Mouse (Mus musculus): ENCODE measurements around the gene Ndufs2. TPM values are rescaled to one million over a fixed set of nuclear protein-coding genes. Genes with fewer than 3 reads are reported as not detected.

The Ndufs2 gene
- polyA plus RNA-seq, 1 experiment from 2014 or later, result 263 TPM

GRCm38 (mm10) chr1:171232800-171233730, 18.1 kb downstream of the Ndufs2 start:
- Histone ChIP-seq H3K27ac (ENCODE audit: low read depth, low read length) (no peak overlapping the region), H3K4me2 (replicated peaks; ENCODE audit: low read depth, low read length) (no peak overlapping the region), H3K9me3 (ENCODE audit: control insufficient read depth, low read length) (no peaks in the 10 kb centered on the region), H3K27me3 (ENCODE audit: control insufficient read depth, insufficient read depth, low read length) (no peaks in the 10 kb centered on the region), H3K4me3 (ENCODE audit: low read depth, low read length) (no peak overlapping the region), H3K36me3 (ENCODE audit: control insufficient read depth, insufficient read depth, low read length) (peaks cover 8% of the 10 kb centered on the region), H3K9ac (ENCODE audit: low read depth, low read length) (no peak overlapping the region), H3K4me1 (replicated peaks; ENCODE audit: control insufficient read depth, insufficient read depth, low read length) (no peaks in the 10 kb centered on the region)
- 86% methylated on average over 12 of the region's 12 CpGs for WGBS
- no peak for ATAC-seq (ENCODE audit: low FRiP score)
- DNase-seq (ENCODE audit: low spot score), result no peak

GRCm38 (mm10) chr1:171232348-171232747, 18.8 kb downstream of the Ndufs2 start:
- H3K9ac ChIP-seq (ENCODE audit: low read depth, low read length), result no peak overlapping the region
- no peak overlapping the region for H3K4me3 ChIP-seq (ENCODE audit: low read depth, low read length)
- DNase-seq (ENCODE audit: low spot score) (no peak), ATAC-seq (ENCODE audit: low FRiP score) (no peak)
- H3K27ac ChIP-seq (ENCODE audit: low read depth, low read length), result no peak overlapping the region
- H3K36me3 ChIP-seq (ENCODE audit: control insufficient read depth, insufficient read depth, low read length), result peaks cover 6% of the 10 kb centered on the region
- H3K4me1 ChIP-seq (replicated peaks; ENCODE audit: control insufficient read depth, insufficient read depth, low read length), result no peaks in the 10 kb centered on the region
- no peaks in the 10 kb centered on the region for H3K27me3 ChIP-seq (ENCODE audit: control insufficient read depth, insufficient read depth, low read length)
- 94% methylated on average over 5 of the region's 5 CpGs for WGBS
- H3K4me2 ChIP-seq (replicated peaks; ENCODE audit: low read depth, low read length), result no peak overlapping the region
- no peaks in the 10 kb centered on the region for H3K9me3 ChIP-seq (ENCODE audit: control insufficient read depth, low read length)

GRCm38 (mm10) chr1:171231844-171232243, 19.3 kb downstream of the Ndufs2 start:
- Histone ChIP-seq H3K4me3 (ENCODE audit: low read depth, low read length) (no peak overlapping the region), H3K4me2 (replicated peaks; ENCODE audit: low read depth, low read length) (no peak overlapping the region), H3K4me1 (replicated peaks; ENCODE audit: control insufficient read depth, insufficient read depth, low read length) (no peaks in the 10 kb centered on the region), H3K27me3 (ENCODE audit: control insufficient read depth, insufficient read depth, low read length) (no peaks in the 10 kb centered on the region), H3K9me3 (ENCODE audit: control insufficient read depth, low read length) (no peaks in the 10 kb centered on the region), H3K27ac (ENCODE audit: low read depth, low read length) (no peak overlapping the region), H3K36me3 (ENCODE audit: control insufficient read depth, insufficient read depth, low read length) (peaks cover 3% of the 10 kb centered on the region), H3K9ac (ENCODE audit: low read depth, low read length) (no peak overlapping the region)
- 80% methylated on average over 4 of the region's 4 CpGs for WGBS
- DNase-seq (ENCODE audit: low spot score) (no peak), ATAC-seq (ENCODE audit: low FRiP score) (no peak)

DNA sequence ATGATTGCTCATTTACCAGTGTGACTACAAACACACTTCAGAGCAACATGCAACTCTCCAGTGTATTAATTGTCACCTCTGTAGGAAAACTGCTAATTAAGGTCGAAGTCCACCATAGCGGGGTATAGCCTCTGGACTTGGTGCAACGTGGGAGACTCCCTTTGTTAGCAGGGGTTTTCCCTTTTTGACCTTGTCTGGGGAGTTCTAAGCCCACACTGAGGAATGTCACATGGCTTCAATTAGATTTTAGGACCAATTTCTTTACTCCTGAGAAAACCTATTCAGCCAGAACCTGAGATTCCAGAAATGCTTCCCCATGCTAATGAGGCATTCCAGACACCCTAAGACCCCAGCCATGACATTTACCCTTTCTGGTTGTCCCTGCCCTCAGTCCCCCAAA, 21.0 kb downstream of the Ndufs2 start:
- WGBS, result 62% methylated on average over 3 of the region's 3 CpGs
- ATAC-seq (ENCODE audit: low FRiP score), result no peak

DNA sequence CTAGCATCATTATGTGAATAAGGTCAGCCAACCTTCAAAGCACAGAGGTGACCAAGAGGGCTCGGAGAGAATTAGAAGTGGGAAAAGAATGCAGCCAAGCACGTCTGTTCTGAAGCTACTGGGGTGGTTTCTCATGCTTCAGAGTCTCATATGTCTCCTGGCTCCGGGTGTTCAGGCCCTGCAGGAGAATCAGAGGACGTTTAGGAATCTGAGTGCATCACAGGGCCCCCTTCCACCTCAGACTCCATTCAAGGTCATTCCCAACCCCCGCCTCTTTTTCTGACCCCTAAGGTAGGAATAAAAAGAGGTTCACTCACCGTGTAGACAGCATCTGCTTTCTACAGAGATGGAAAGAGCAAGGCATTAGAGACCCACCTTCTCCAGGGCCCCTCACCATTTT, 21.4 kb downstream of the Ndufs2 start:
- Histone ChIP-seq H3K4me3 (ENCODE audit: low read depth, low read length) (no peak overlapping the region), H3K36me3 (ENCODE audit: control insufficient read depth, insufficient read depth, low read length) (no peaks in the 10 kb centered on the region; the same call in 1 of the 2 replicates), H3K27me3 (ENCODE audit: control insufficient read depth, insufficient read depth, low read length) (no peaks in the 10 kb centered on the region), H3K9me3 (ENCODE audit: control insufficient read depth, low read length) (no peaks in the 10 kb centered on the region), H3K4me1 (replicated peaks; ENCODE audit: control insufficient read depth, insufficient read depth, low read length) (no peaks in the 10 kb centered on the region), H3K27ac (ENCODE audit: low read depth, low read length) (no peak overlapping the region), H3K9ac (ENCODE audit: low read depth, low read length) (no peak overlapping the region), H3K4me2 (replicated peaks; ENCODE audit: low read depth, low read length) (no peak overlapping the region)
- ATAC-seq (ENCODE audit: low FRiP score) (no peak), DNase-seq (ENCODE audit: low spot score) (no peak)
- 57% methylated on average over 6 of the region's 6 CpGs for WGBS

More for the DNA sequence above, 21.0 kb downstream of the Ndufs2 start:
- H3K9me3 ChIP-seq (ENCODE audit: control insufficient read depth, low read length), result no peaks in the 10 kb centered on the region
- H3K36me3 ChIP-seq (ENCODE audit: control insufficient read depth, insufficient read depth, low read length), result no peaks in the 10 kb centered on the region; the same call in 1 of the 2 replicates
- H3K4me1 ChIP-seq (replicated peaks; ENCODE audit: control insufficient read depth, insufficient read depth, low read length), result no peaks in the 10 kb centered on the region
- no peak overlapping the region for H3K4me3 ChIP-seq (ENCODE audit: low read depth, low read length)
- no peak overlapping the region for H3K27ac ChIP-seq (ENCODE audit: low read depth, low read length)
- no peak overlapping the region for H3K9ac ChIP-seq (ENCODE audit: low read depth, low read length)
- H3K27me3 ChIP-seq (ENCODE audit: control insufficient read depth, insufficient read depth, low read length), result no peaks in the 10 kb centered on the region
- no peak overlapping the region for H3K4me2 ChIP-seq (replicated peaks; ENCODE audit: low read depth, low read length)
- DNase-seq (ENCODE audit: low spot score), result no peak

GRCm38 (mm10) chr1:171227879-171228278, 23.3 kb downstream of the Ndufs2 start:
- no peaks in the 10 kb centered on the region for H3K36me3 ChIP-seq (ENCODE audit: control insufficient read depth, insufficient read depth, low read length)
- no peak overlapping the region for H3K27ac ChIP-seq (ENCODE audit: low read depth, low read length)
- no peak overlapping the region for H3K4me3 ChIP-seq (ENCODE audit: low read depth, low read length)
- 85% methylated on average over 1 of the region's 1 CpGs for WGBS
- no peak for DNase-seq (ENCODE audit: low spot score)
- H3K4me2 ChIP-seq (replicated peaks; ENCODE audit: low read depth, low read length), result no peak overlapping the region
- H3K9me3 ChIP-seq (ENCODE audit: control insufficient read depth, low read length), result no peaks in the 10 kb centered on the region
- no peak overlapping the region for H3K9ac ChIP-seq (ENCODE audit: low read depth, low read length)
- no peak for ATAC-seq (ENCODE audit: low FRiP score)
- H3K4me1 ChIP-seq (replicated peaks; ENCODE audit: control insufficient read depth, insufficient read depth, low read length), result no peaks in the 10 kb centered on the region
- no peaks in the 10 kb centered on the region for H3K27me3 ChIP-seq (ENCODE audit: control insufficient read depth, insufficient read depth, low read length)

DNA sequence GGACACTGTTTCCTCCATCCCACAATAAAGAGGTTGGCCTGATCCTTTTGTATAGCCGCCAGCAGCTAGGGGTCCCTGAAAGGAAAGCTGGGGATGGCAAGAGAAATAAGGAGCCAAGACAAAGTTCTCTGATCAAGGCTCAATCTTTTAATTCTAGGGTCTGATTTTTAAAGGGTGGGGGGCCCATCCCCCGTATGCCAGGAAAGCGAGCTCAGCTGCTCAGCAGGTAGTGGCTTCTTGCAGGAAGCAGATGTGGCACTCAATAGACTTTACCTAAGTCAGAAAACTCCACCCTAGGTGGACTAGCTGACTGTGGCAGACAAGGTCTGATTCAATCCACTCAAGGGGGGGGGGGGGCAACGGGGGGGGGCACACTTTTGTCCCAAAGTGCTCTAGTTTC, 24.4 kb downstream of the Ndufs2 start:
- H3K27ac ChIP-seq (ENCODE audit: low read depth, low read length), result no peak overlapping the region
- H3K36me3 ChIP-seq (ENCODE audit: control insufficient read depth, insufficient read depth, low read length), result no peaks in the 10 kb centered on the region
- H3K9me3 ChIP-seq (ENCODE audit: control insufficient read depth, low read length), result no peaks in the 10 kb centered on the region
- ATAC-seq (ENCODE audit: low FRiP score) (no peak), DNase-seq (ENCODE audit: low spot score) (no peak)
- H3K4me1 ChIP-seq (replicated peaks; ENCODE audit: control insufficient read depth, insufficient read depth, low read length), result no peaks in the 10 kb centered on the region
- WGBS, result 64% methylated on average over 3 of the region's 4 CpGs
- no peak overlapping the region for H3K4me2 ChIP-seq (replicated peaks; ENCODE audit: low read depth, low read length)
- H3K27me3 ChIP-seq (ENCODE audit: control insufficient read depth, insufficient read depth, low read length), result no peaks in the 10 kb centered on the region
- no peak overlapping the region for H3K9ac ChIP-seq (ENCODE audit: low read depth, low read length)
- H3K4me3 ChIP-seq (ENCODE audit: low read depth, low read length), result no peak overlapping the region

DNA sequence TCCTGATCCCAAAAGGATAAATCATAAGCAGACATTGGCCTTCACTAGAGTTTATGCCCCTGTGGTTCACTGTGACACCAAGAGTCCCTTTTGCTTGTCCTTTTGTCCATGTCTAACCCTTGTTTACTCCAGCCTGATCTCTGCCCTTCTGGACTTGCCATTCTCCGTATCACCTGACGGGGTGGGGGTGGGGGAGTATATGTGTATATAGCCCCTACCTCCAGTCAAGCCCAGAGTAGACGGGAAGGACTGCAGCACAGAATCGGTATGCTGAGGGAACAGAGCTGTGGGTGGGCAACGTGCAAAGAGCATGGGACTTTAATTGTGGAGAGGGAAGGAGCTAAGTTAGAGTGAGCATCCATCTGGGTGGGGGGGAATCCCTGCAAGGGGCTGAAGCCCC, 26.3 kb downstream of the Ndufs2 start, which contains the start of gene Apoa2:
TSS of gene Apoa2 (plus strand) at position 198 of the 400 bp plus-strand sequence.
- Histone ChIP-seq H3K9me3 (ENCODE audit: control insufficient read depth, low read length) (no peaks in the 10 kb centered on the region), H3K27me3 (ENCODE audit: control insufficient read depth, insufficient read depth, low read length) (no peaks in the 10 kb centered on the region), H3K4me1 (replicated peaks; ENCODE audit: control insufficient read depth, insufficient read depth, low read length) (peaks cover 7% of the 10 kb centered on the region; the same call in 1 of the 2 replicates), H3K4me3 (ENCODE audit: low read depth, low read length) (no peak within 1 kb of the TSS), H3K9ac (ENCODE audit: low read depth, low read length) (no peak within 1 kb of the TSS), H3K36me3 (ENCODE audit: control insufficient read depth, insufficient read depth, low read length) (no peaks in the 10 kb centered on the region), H3K27ac (ENCODE audit: low read depth, low read length) (no peak within 1 kb of the TSS), H3K4me2 (replicated peaks; ENCODE audit: low read depth, low read length) (no peak within 1 kb of the TSS)
- DNase-seq (ENCODE audit: low spot score) (no peak), ATAC-seq (ENCODE audit: low FRiP score) (no peak)
- 84% methylated on average over 5 of the region's 5 CpGs for WGBS

DNA sequence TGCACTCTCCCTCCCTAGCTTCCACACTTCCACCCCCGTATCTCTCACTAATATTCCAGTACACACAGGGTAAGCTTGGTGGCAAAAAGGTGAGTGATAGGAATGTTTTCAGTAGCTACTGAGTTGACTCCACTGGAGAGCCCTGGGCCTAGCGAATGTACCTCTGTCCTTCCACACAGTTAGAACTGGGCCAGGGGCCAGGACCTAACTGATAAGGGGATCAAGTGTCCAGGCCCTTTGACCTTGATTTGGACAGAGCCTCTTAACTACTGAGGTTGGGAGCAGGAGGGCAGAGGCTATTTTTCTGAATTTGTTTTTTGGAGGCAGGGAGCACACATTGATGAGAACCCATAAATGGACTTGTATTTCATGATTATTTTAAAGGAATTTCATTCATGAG, 27.4 kb downstream of the Ndufs2 start:
- Histone ChIP-seq H3K36me3 (ENCODE audit: control insufficient read depth, insufficient read depth, low read length) (no peaks in the 10 kb centered on the region), H3K9ac (ENCODE audit: low read depth, low read length) (no peak overlapping the region), H3K27me3 (ENCODE audit: control insufficient read depth, insufficient read depth, low read length) (no peaks in the 10 kb centered on the region), H3K9me3 (ENCODE audit: control insufficient read depth, low read length) (no peaks in the 10 kb centered on the region), H3K4me3 (ENCODE audit: low read depth, low read length) (no peak overlapping the region), H3K4me2 (replicated peaks; ENCODE audit: low read depth, low read length) (no peak overlapping the region), H3K4me1 (replicated peaks; ENCODE audit: control insufficient read depth, insufficient read depth, low read length) (peaks cover 7% of the 10 kb centered on the region; the same call in 1 of the 2 replicates), H3K27ac (ENCODE audit: low read depth, low read length) (no peak overlapping the region)
- ATAC-seq (ENCODE audit: low FRiP score) (no peak), DNase-seq (ENCODE audit: low spot score) (no peak)
- 85% methylated on average over 2 of the region's 2 CpGs for WGBS
